Mouse (Mus musculus) lung, adult 2 months (tissue): Measurements from ENCODE around the gene Snai3. TPM values are rescaled to one million over a fixed set of nuclear protein-coding genes. Genes with fewer than 3 reads are reported as not detected.
A peak's percentile ranks its signal among the peaks of the same experiment; 100 is the strongest.

Experiments
- DNase-seq: peaks from one replicate; pipeline ENCODE4 v3.0.0; 2022
- H3K4me1 ChIP-seq: fragments of 200-500 bp; 2 replicates; pipeline ENCODE4 v1.6.1; 2011; ENCODE audit warnings: low read length; ENCODE audit not compliant: control insufficient read depth, insufficient read depth
- H3K4me3 ChIP-seq: fragments of 200-500 bp; replicated peaks from 2 replicates; pipeline ENCODE3; 2011; ENCODE audit warnings: low read depth, mild to moderate bottlenecking, control low read depth, low read length; ENCODE audit errors: extremely low read depth
- CTCF ChIP-seq: fragments of 200-500 bp; IDR thresholded peaks from 2 replicates; pipeline ENCODE4 v1.5.1; 2011; ENCODE audit warnings: mild to moderate bottlenecking, low read length, control low read depth; ENCODE audit not compliant: insufficient read depth
- POLR2A ChIP-seq: fragments of 200-500 bp; IDR thresholded peaks from 2 replicates; pipeline ENCODE4 v1.6.1; 2011; ENCODE audit warnings: low read depth, mild to moderate bottlenecking, control low read depth, low read length, borderline replicate concordance; ENCODE audit errors: extremely low read depth
- WGBS: fragments of 180-500 bp; shearing (Covaris S2); methylation state at CpG from one replicate; pipeline ENCODE4 v1.1.7; 2018; 5-methylcytosine and 5-hydroxymethylcytosine counted together
- polyA plus RNA-seq: library from polyadenylated mRNA; depleted of rRNA; stranded (reverse); fragments of >200 nt; gene quantifications from 2 replicates; pipeline ENCODE4 v1.2.3, GENCODE M21; 2012; rRNA removed

Gene Snai3
- polyA plus RNA-seq = 1.4 and 1.5 TPM in 2 replicates

GRCm38 (mm10) chr8:122460524-122461472 is at the start of gene Snai3:
Gene Snai3 (minus strand): TSS chr8:122460733.
- TF ChIP-seq CTCF (no peak), POLR2A (no peak)
- WGBS = 3% methylated on average over 56 of the region's 56 CpGs
- Histone ChIP-seq H3K4me1 (peaks cover 7% of the 10 kb centered on the region), H3K4me3 (peak within 1 kb of the TSS; percentile 20)
- peak; percentile 80 for DNase-seq

- TF ChIP-seq CTCF (peak; percentile 90), POLR2A (no peak)
- peaks cover 2% of the 10 kb centered on the region; the same call in 1 of the 2 replicates for H3K4me1 ChIP-seq
Observed at GRCm38 (mm10) chr8:122500856-122501255, 40.3 kb upstream of the Snai3 start.

DNA sequence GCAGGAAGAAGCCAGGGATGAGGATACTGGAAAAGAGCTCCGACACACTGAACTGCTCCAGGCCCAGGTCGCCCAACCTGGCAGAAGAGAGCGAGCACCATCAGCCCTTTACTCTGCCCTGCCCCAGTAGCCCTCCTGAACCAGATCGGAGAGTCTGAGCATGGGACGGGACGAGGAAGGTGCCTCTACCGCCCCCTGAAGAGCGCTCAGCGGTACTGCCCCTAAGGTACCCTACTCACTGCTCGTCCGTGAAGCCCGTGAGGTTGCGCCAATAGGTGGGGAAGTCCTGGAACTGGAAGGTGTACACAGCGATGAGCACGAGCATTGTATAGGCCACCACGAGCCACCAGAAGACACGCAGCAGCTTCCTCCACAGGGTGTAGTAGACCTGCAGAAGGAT is 37.4 kb upstream of the Snai3 start:
- TF ChIP-seq POLR2A (no peak), CTCF (0 out of 2 replicates have a peak, but pooled peaks have one; percentile 18)
- Histone ChIP-seq H3K4me1 (peaks cover 2% of the 10 kb centered on the region; the same call in 1 of the 2 replicates), H3K4me3 (no peak overlapping the region)
- 61% methylated on average over 17 of the region's 17 CpGs for WGBS
- DNase-seq = no peak

More at GRCm38 (mm10) chr8:122500856-122501255, 40.3 kb upstream of the Snai3 start:
- H3K4me3 ChIP-seq = no peak overlapping the region
- 30% methylated on average over 10 of the region's 10 CpGs for WGBS
- DNase-seq = peak; percentile 79

GRCm38 (mm10) chr8:122497016-122497734 is 36.6 kb upstream of the Snai3 start:
- peak; percentile 11; the same call in 1 of the 2 replicates for TF ChIP-seq CTCF
- TF ChIP-seq POLR2A = no peak
- Histone ChIP-seq H3K4me3 (no peak overlapping the region), H3K4me1 (peaks cover 2% of the 10 kb centered on the region; the same call in 1 of the 2 replicates)
- no peak for DNase-seq
- 60% methylated on average over 12 of the region's 12 CpGs for WGBS

DNA sequence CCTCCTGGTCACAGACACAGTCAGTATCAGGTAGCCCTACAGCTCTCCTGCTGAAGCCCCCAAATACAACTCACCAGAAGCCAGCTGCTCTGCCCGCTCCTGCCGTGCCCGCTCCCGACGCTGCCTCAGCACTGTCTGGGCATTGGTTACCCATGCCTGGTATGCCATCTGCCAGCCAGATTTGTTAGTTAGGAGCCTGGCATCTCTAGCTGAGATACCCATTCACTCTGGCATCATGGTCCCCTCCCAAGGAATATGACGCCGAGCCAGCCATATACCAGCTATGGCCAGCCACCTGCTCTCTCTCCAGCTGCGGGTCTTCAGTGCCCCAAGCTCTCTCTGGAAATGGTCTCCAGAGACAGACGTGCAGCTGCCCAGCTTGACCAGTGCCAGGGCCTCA is 27.9 kb upstream of the Snai3 start:
- 97% methylated on average over 9 of the region's 9 CpGs for WGBS
- H3K4me1 ChIP-seq = no peaks in the 10 kb centered on the region
- no peak overlapping the region for H3K4me3 ChIP-seq
- TF ChIP-seq CTCF (no peak), POLR2A (no peak)
- DNase-seq = no peak

- DNase-seq = no peak
Observed at GRCm38 (mm10) chr8:122484831-122485230, 24.3 kb upstream of the Snai3 start.

DNA sequence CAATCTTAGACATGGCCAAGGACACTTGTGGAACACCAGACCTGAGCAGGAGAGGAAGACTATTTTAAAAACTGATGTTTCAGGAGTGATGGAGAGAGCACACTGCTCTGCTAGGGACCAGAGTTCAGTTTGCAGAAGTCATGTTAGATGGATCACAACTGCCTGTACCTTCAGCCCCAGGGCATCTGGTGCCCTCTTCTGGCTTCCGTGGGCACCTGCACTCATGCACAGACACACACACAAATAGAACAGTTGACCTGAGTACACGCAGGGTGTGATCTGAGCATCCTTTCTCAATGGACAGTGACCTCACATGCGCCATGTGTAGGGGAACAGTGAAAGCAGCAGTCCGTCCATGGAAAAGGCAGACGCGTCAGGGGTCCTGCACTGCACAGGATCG is 23.3 kb upstream of the Snai3 start:
- Histone ChIP-seq H3K4me3 (no peak overlapping the region), H3K4me1 (no peaks in the 10 kb centered on the region)
- DNase-seq = no peak
- no peak for TF ChIP-seq POLR2A
- peak; percentile 35; the same call in 1 of the 2 replicates for TF ChIP-seq CTCF
- 97% methylated on average over 7 of the region's 7 CpGs for WGBS

More at GRCm38 (mm10) chr8:122484831-122485230, 24.3 kb upstream of the Snai3 start:
- Histone ChIP-seq H3K4me1 (no peaks in the 10 kb centered on the region), H3K4me3 (no peak overlapping the region)
- 73% methylated on average over 12 of the region's 12 CpGs for WGBS
- TF ChIP-seq POLR2A = no peak
- TF ChIP-seq CTCF = no peak

GRCm38 (mm10) chr8:122482448-122482847 is 21.9 kb upstream of the Snai3 start:
- no peak overlapping the region for H3K4me3 ChIP-seq
- TF ChIP-seq CTCF (no peak), POLR2A (no peak)
- no peak for DNase-seq
- 80% methylated on average over 8 of the region's 8 CpGs for WGBS
- no peaks in the 10 kb centered on the region for H3K4me1 ChIP-seq
